Mouse (Mus musculus): ENCODE data around the gene Cxcl12. TPM values are rescaled to one million over a fixed set of nuclear protein-coding genes. Genes with fewer than 3 reads are reported as not detected.

Cxcl12 gene
- polyA plus RNA-seq, 1 experiment from 2014 or later: 183 TPM

DNA sequence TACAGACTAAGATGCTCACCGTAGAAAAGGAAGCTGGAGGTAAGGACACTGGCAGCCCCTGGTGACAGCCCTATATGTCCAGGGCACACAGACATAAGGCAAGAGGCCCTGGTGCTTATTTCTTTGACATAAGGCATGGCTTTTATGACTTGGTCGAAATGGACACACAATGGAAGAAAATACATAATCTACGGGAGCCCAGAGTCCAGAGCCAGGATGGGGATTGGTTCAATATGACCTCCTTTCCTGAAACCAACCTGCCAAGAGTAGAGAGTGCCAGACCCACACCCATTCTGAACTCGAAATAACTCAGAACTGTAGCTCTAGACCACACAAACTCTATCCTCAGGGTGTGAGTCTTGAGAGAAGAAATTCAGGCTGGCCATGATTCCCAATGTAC, 11.5 kb upstream of the Cxcl12 start:
- ATAC-seq (ENCODE audit: insufficient read depth, low FRiP score, low read depth): no peak
- Histone ChIP-seq H3K36me3 (no peaks in the 10 kb centered on the region), H3K27ac (no peak overlapping the region; the same call in 1 of the 2 replicates), H3K4me2 (no peak overlapping the region), H3K4me1 (0 out of 2 replicates have a peak, but pooled peaks cover 8% of the 10 kb centered on the region), H3K9ac (no peak overlapping the region), H3K4me3 (replicated peaks) (no peak overlapping the region), H3K27me3 (replicated peaks) (no peaks in the 10 kb centered on the region), H3K9me3 (no peaks in the 10 kb centered on the region)
- 70% methylated on average over 4 of the region's 4 CpGs for WGBS

DNA sequence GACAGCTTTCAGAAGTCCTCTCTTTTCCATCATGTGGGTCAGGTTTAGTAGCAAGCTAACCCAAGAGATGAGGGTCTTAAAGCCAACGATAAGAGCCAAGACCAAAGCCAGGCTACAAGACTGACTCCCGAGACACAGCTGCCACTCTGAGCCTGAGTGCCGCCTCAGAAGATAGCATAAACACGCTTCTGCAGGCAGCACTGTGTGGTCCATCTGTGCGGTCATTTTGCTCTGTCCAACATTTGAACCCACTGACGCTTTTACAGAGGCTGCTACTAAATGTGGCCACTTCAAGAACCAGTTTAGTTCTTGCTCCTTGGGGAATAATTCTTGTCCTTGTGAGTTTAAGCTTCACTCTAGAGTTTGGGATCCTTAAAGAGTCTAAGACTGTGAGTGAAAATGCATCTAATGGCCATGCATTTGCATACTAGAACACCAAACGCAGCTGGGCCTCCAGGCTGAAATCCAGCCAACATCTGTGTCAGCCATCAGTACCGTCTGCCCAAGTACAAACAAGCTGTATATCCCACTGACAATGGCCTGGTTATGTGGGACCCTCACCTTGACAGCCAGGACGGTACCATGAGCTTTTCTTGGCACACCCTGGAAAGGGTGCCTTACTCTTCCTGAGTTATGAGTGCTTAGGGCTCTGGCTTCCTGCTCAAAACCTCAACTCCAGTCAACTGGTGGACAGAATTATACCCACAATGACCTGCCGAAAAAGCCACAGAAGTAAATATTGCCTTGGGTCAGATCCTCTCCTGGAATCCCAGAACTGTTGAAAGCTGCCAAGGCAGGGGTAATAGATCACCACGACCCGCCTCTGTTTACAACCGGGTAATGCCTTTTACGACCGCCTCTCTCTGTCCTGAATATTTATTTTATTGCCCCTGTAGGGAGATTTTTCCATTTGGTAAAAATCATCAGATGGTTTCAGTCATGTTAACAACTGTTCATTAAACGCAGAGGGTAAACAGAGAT, 8.3 kb upstream of the Cxcl12 start:
- Histone ChIP-seq H3K36me3 (no peaks in the 10 kb centered on the region), H3K4me2 (no peak overlapping the region), H3K9me3 (no peaks in the 10 kb centered on the region), H3K4me3 (replicated peaks) (no peak overlapping the region), H3K4me1 (0 out of 2 replicates have a peak, but pooled peaks cover 5% of the 10 kb centered on the region), H3K9ac (no peak overlapping the region), H3K27ac (peak overlapping the region; percentile 61), H3K27me3 (replicated peaks) (no peaks in the 10 kb centered on the region)
- WGBS: 29% methylated on average over 16 of the region's 16 CpGs
- ATAC-seq (ENCODE audit: insufficient read depth, low FRiP score, low read depth): no peak; the same call in 1 of the 2 replicates

DNA sequence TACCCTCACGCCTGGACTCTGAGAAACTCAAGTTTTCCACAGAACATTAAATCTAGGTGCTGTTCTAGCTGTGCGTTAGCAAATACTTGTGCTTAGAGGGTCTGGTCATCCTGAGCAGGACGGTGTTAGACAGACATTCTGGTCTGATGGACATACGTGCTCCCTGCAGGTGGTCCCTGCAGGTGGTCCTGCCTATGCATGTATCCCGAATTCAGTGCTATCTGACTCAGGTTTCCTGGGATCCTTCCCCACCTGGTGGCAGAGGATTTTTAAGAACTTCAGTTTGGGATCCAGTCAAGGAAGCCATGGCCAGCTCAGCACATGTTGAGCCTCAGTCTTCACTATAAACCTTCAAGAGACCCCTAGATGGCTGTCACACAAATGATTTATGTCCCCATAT, 4.8 kb upstream of the Cxcl12 start:
- H3K36me3 ChIP-seq: no peaks in the 10 kb centered on the region
- no peak for ATAC-seq (ENCODE audit: insufficient read depth, low FRiP score, low read depth)
- WGBS: 87% methylated on average over 5 of the region's 5 CpGs
- H3K9ac ChIP-seq: no peak overlapping the region
- H3K4me1 ChIP-seq: peaks cover 12% of the 10 kb centered on the region
- peaks cover 5% of the 10 kb centered on the region; the same call in 1 of the 2 replicates for H3K27me3 ChIP-seq (replicated peaks)
- no peak overlapping the region for H3K4me2 ChIP-seq
- no peak overlapping the region for H3K4me3 ChIP-seq (replicated peaks)
- H3K27ac ChIP-seq: no peak overlapping the region
- no peaks in the 10 kb centered on the region for H3K9me3 ChIP-seq

DNA sequence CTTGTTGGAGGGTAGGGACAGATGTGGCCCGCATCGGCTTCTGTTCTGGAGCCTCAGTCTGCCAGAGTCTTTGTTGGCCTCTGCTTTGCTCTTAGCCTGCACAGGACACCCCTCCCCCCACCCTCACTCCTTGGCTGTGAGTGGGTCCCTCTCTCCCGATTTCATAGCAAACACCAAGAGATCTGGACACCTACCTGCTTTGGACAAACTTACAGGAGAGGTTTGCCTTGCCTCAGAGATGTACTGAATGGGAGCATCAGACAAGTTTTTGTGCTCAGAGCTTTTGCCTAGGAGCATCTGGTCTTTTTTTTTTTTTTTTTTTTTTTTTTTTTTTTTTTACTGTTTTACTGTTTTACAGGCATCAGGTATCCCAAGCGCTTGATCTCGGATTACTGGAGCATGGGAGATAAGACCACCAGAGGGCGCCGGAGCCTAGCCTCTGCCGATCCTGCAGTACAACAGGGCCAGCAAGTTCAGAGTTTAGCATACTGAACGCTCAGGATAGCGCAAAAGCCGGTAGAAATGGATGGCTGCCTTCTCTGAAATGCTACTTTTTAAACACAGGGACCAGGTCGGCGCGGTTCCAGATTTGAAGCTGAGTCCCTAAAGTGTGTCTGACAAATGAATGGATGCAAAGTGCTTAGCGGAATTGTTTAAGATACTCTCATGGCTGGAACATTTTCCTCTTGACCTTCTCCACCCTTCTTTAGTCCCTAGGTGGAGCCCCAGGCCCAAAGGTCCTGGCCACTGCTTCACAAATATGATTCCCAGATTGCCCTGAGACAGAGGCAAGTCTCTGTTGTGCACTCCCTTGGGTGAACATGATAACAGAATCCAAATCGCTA, 1.5 kb upstream of the Cxcl12 start:
- H3K27ac ChIP-seq: no peak overlapping the region
- ATAC-seq (ENCODE audit: insufficient read depth, low FRiP score, low read depth): 0 out of 2 replicates have a peak, but pooled peaks have one; percentile 65
- H3K36me3 ChIP-seq: no peaks in the 10 kb centered on the region
- peak overlapping the region; percentile 38 for H3K4me2 ChIP-seq
- WGBS: 4% methylated on average over 16 of the region's 16 CpGs
- H3K9me3 ChIP-seq: no peaks in the 10 kb centered on the region
- peaks cover 5% of the 10 kb centered on the region; the same call in 1 of the 2 replicates for H3K27me3 ChIP-seq (replicated peaks)
- no peak overlapping the region for H3K4me3 ChIP-seq (replicated peaks)
- no peak overlapping the region for H3K9ac ChIP-seq
- H3K4me1 ChIP-seq: peaks cover 7% of the 10 kb centered on the region

DNA sequence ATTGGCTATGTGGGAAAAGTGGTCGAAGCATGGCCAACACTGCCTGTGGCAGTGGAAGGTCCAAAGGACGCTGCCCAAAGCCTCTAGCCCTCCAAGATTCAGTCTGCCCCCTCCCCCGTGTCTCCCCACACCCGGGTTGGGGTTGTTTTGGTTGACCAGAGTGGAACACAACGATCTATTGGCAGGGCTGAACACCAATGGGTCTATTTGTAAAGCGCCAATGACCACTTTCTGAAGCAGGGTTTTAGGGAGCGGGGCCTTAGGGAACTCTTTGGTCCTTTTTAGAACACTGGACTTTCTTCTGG, 957 bp upstream of the Cxcl12 start:
- Histone ChIP-seq H3K9me3 (no peaks in the 10 kb centered on the region), H3K4me1 (peaks cover 7% of the 10 kb centered on the region), H3K27ac (no peak overlapping the region), H3K27me3 (replicated peaks) (peaks cover 5% of the 10 kb centered on the region; the same call in 1 of the 2 replicates), H3K36me3 (no peaks in the 10 kb centered on the region; the same call in 1 of the 2 replicates), H3K9ac (no peak overlapping the region), H3K4me2 (peak overlapping the region; percentile 38), H3K4me3 (replicated peaks) (no peak overlapping the region)
- WGBS: 27% methylated on average over 7 of the region's 7 CpGs
- ATAC-seq (ENCODE audit: insufficient read depth, low FRiP score, low read depth): no peak

DNA sequence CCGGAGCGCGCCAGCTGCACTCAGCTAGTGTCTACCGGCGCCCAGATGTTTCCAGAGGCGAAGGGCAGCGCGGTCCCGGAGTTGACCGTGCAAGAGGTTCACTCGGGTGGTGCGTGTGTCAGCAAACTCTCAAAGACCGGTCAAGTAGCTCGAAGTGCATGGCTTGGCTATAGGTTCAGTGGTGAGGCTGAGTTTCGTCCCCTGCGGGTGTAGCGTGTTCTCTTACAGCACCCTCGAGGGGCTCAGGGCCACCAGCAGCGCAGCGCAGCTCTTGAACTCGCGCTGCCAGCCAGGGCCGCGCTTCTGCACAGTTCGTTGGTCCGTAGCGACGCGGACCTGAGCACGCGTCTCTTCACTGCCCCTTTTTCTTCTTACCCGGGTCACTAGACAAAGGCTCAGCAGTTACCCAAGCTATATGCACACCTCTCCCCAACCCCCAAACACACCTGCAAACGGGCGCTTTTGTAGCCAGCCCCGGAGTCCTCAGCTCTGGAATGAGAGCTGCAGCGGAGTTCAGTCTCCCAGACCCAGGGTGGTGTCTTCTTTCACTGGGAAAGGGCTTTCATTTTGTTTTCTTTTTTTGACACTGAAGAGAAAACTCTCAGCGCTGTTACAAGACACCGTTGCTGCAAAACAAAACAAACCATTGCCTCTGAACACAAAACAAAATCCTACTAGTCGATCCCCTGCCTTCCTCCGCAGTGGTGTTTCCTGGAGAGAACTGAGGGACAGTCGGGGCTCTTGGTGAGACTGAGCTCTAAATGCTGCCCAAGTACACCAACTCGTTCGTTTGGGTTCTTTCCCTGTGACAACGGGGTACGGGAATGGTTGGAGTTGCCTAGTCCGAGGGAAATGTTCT, 945 bp downstream of the Cxcl12 start:
- Histone ChIP-seq H3K4me2 (peak overlapping the region; percentile 89), H3K9me3 (no peaks in the 10 kb centered on the region), H3K36me3 (no peaks in the 10 kb centered on the region; the same call in 1 of the 2 replicates), H3K27me3 (replicated peaks) (peaks cover 5% of the 10 kb centered on the region; the same call in 1 of the 2 replicates), H3K4me3 (replicated peaks) (peak overlapping the region; percentile 62), H3K9ac (peak overlapping the region; percentile 64), H3K27ac (peak overlapping the region; percentile 38; the same call in 1 of the 2 replicates), H3K4me1 (peaks cover 10% of the 10 kb centered on the region)
- no peak for ATAC-seq (ENCODE audit: insufficient read depth, low FRiP score, low read depth)
- WGBS: under 1% methylated on average over 46 of the region's 46 CpGs

DNA sequence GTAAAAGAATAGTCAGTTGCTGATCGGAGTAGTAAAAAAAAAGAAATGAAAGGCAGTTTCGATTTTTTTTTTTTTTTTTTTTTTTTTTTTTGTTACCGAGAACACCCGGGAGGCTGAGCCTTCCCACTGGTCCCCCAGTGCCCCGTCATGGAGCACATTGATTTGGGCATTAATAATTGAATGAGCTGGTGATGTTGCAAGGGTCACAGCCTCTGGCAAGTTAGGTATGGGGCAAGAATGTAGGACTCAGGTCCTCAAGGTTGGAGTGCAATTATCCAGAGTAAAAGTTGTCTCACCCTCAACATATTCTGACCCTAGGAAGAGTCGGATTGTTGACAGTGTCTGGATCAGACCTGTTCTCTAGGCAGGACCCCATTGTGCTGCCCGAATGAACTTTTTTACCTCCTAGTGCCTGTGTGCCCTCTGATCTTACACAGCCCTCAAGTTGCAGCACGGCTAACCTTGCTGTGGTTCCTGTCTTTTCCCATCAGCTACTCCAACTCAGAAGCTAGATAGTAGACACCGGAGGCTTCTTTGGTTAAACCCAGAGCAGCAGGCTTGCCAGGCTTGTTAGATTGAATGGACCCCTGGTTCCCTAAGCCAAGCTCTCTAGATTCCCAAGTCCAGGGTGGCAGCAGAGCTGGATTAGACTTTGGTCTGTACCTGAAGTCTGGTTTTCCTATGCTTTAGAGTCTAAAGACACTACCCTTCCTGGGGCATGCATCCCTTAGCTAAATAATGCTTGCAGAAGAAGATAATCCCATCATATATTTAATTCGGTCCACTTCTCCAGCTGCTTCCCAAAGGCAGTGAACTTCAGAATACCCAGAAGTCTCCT, 1.8 kb downstream of the Cxcl12 start:
- WGBS: 28% methylated on average over 10 of the region's 10 CpGs

DNA sequence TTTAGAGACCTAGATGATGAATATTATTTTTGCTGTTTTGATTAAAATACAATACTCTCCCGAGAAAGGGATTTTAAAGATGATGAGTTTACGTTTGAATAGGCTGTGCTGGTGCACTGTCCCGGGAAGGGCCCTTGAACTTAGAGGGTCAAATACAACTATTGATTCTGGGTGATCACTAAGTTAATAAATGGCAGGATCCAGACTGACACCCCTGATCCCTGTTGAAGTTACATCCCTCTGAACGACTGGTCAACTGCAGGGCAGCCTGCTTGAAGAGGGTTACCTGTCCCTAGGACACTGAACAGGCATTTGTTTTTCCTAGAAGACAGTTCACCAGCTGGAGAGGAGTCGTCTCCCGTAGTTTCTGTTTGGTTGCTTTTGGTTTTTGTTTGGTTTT, 4.0 kb downstream of the Cxcl12 start:
- H3K9ac ChIP-seq: no peak overlapping the region
- H3K4me2 ChIP-seq: no peak overlapping the region
- H3K9me3 ChIP-seq: no peaks in the 10 kb centered on the region
- no peaks in the 10 kb centered on the region; the same call in 1 of the 2 replicates for H3K36me3 ChIP-seq
- H3K27ac ChIP-seq: no peak overlapping the region
- peaks cover 5% of the 10 kb centered on the region; the same call in 1 of the 2 replicates for H3K27me3 ChIP-seq (replicated peaks)
- peaks cover 5% of the 10 kb centered on the region for H3K4me1 ChIP-seq
- WGBS: 67% methylated on average over 6 of the region's 6 CpGs
- ATAC-seq (ENCODE audit: insufficient read depth, low FRiP score, low read depth): no peak
- H3K4me3 ChIP-seq (replicated peaks): no peak overlapping the region

More for the DNA sequence above, 1.8 kb downstream of the Cxcl12 start:
- H3K4me3 ChIP-seq (replicated peaks): peak overlapping the region; percentile 62
- H3K9me3 ChIP-seq: no peaks in the 10 kb centered on the region
- peak overlapping the region; percentile 89 for H3K4me2 ChIP-seq
- H3K36me3 ChIP-seq: no peaks in the 10 kb centered on the region; the same call in 1 of the 2 replicates
- H3K27me3 ChIP-seq (replicated peaks): peaks cover 5% of the 10 kb centered on the region; the same call in 1 of the 2 replicates
- H3K27ac ChIP-seq: no peak overlapping the region
- peaks cover 10% of the 10 kb centered on the region for H3K4me1 ChIP-seq
- no peak for ATAC-seq (ENCODE audit: insufficient read depth, low FRiP score, low read depth)
- H3K9ac ChIP-seq: no peak overlapping the region

DNA sequence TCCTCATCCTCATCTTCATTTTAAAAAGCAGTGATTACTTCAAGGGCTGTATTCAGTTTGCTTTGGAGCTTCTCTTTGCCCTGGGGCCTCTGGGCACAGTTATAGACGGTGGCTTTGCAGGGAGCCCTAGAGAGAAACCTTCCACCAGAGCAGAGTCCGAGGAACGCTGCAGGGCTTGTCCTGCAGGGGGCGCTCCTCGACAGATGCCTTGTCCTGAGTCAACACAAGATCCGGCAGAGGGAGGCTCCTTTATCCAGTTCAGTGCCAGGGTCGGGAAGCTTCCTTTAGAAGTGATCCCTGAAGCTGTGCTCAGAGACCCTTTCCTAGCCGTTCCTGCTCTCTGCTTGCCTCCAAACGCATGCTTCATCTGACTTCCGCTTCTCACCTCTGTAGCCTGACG, 5.5 kb downstream of the Cxcl12 start:
- 24% methylated on average over 11 of the region's 11 CpGs for WGBS
- Histone ChIP-seq H3K4me2 (no peak overlapping the region), H3K4me3 (replicated peaks) (no peak overlapping the region), H3K9me3 (no peaks in the 10 kb centered on the region), H3K9ac (no peak overlapping the region), H3K27me3 (replicated peaks) (no peaks in the 10 kb centered on the region), H3K27ac (no peak overlapping the region), H3K36me3 (no peaks in the 10 kb centered on the region; the same call in 1 of the 2 replicates), H3K4me1 (peaks cover 3% of the 10 kb centered on the region; the same call in 1 of the 2 replicates)
- no peak for ATAC-seq (ENCODE audit: insufficient read depth, low FRiP score, low read depth)

DNA sequence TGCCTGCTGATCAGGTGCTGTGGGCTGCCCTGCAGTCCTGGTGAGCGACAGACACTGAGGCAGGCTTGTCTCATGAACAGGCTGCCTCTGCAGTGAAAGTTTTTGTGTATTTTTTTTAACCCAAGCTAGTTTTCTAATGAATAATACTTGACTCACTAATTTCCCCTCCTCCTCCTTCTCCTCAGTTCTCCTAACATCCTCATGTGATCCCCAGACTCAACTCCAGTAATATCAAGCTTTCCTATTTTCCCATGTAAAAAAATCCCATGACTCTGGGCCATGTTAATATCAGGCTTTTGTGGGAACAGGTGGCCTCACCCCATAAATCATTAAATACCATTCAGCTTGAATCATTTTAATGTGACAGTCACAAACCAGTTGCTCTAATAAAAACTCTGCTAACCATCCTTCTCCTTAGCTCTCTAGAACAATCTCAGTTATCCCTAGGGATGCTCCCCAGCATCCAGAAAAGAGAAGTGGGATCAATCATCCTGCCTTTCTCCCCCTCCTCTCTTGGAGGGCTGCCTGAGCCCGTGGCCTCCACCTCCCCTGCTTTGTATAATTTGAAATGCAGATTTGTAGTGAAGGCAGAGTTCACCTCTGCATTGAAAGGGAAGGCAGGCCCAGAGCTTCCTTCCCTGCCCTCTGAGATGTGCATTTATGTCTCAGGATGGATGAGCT, 6.9 kb downstream of the Cxcl12 start:
- Histone ChIP-seq H3K27ac (no peak overlapping the region), H3K4me3 (replicated peaks) (no peak overlapping the region), H3K27me3 (replicated peaks) (no peaks in the 10 kb centered on the region), H3K4me2 (no peak overlapping the region), H3K9me3 (no peaks in the 10 kb centered on the region), H3K36me3 (no peaks in the 10 kb centered on the region; the same call in 1 of the 2 replicates), H3K9ac (no peak overlapping the region), H3K4me1 (peaks cover 3% of the 10 kb centered on the region; the same call in 1 of the 2 replicates)
- 59% methylated on average over 2 of the region's 2 CpGs for WGBS
- no peak for ATAC-seq (ENCODE audit: insufficient read depth, low FRiP score, low read depth)
